Mouse (Mus musculus) liver, adult 2 months (tissue): ENCODE measurements around the gene Ccdc63.

Source experiments
- CTCF ChIP-seq: fragments of 200-500 bp; IDR thresholded peaks from 2 replicates; pipeline ENCODE4 v1.5.1; 2011; ENCODE audit warnings: low read depth, low read length, control low read depth
- POLR2A ChIP-seq: fragments of 200-500 bp; IDR thresholded peaks from 2 replicates; pipeline ENCODE4 v1.6.1; 2011; ENCODE audit warnings: low read length, control low read depth; ENCODE audit not compliant: insufficient read depth; ENCODE audit errors: extremely low read depth

DNA sequence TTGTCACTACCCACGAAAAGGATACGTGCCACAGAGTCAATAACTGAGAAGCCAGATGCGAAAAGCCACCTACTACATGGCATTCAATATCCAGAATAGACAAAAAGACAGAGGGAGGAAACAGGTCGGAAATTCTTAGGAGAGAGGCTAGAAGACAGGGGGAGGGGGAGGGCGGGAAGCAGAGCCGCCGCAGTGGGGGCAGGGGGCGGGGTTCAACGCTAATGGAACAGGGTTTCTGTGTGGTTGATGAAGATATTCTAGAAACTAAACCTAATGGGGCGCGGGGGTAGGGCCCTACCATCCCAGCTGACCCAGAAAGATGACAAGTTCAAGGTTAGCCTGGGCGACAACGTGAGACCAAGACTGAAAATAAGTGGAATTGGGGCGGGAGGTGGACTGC is 13.4 kb upstream of the Ccdc63 start:
- TF ChIP-seq POLR2A = no peak
- TF ChIP-seq CTCF = no peak
